Mouse (Mus musculus): ENCODE measurements at regions not wholly inside any gene's neighbourhood (a gene's known extent, or its start where the extent isn't known, plus 50 kb on each side); places are given as distances from the start of the nearest gene placed in this dataset.

GRCm38 (mm10) chr11:34153749-34154525 is 54.0 kb downstream of the Foxi1 start:
- no peak for DNase-seq (ENCODE audit: low spot score in 2 of 2)

GRCm38 (mm10) chr11:34149370-34149976 is 51.1 kb upstream of the 4930469K13Rik start:
- DNase-seq (ENCODE audit: low spot score in 2 of 2), result peak; percentile 88 to 91
